Mouse (Mus musculus): ENCODE measurements at regions not wholly inside any gene's neighbourhood (a gene's known extent, or its start where the extent isn't known, plus 50 kb on each side); places are given as distances from the start of the nearest gene placed in this dataset.

GRCm38 (mm10) chr9:43929312-43930036 is 113.7 kb upstream of the Thy1 start:
- TF ChIP-seq CTCF (IDR thresholded peaks at IDR 0.05; ENCODE audit: low read depth, low read length) (no peak), TAL1 (conservative IDR thresholded peaks at IDR 0.05; ENCODE audit: low read depth, low read length) (no peak)

Measured in G1E (cell line).